Mouse (Mus musculus) myocyte (in vitro differentiated cells): ENCODE data around the gene Card10. TPM values are rescaled to one million over a fixed set of nuclear protein-coding genes. Genes with fewer than 3 reads are reported as not detected.

Experiments used
- H3K27me3 ChIP-seq: one replicate; pipeline ENCODE4 v1.6.1; 2011; ENCODE audit not compliant: control insufficient read depth, insufficient read depth, insufficient read length
- H3K36me3 ChIP-seq: one replicate; pipeline ENCODE4 v1.6.1; 2011; ENCODE audit not compliant: control insufficient read depth, insufficient read depth
- H3K4me2 ChIP-seq: one replicate; pipeline ENCODE4 v1.6.1; 2011; ENCODE audit warnings: low read depth, control low read depth
- H3K4me3 ChIP-seq: one replicate; pipeline ENCODE4 v1.5.1; 2011; ENCODE audit warnings: mild to moderate bottlenecking, control low read depth, moderate library complexity
- H3K79me2 ChIP-seq: one replicate; pipeline ENCODE4 v1.6.1; 2011; ENCODE audit not compliant: control insufficient read depth, insufficient read depth
- H3ac ChIP-seq: one replicate; pipeline ENCODE4 v1.6.1; 2011; ENCODE audit not compliant: control insufficient read depth, insufficient read length
- CEBPB ChIP-seq: IDR thresholded peaks from 2 replicates; pipeline ENCODE4 v1.6.1; 2011; ENCODE audit warnings: mild to moderate bottlenecking, moderate library complexity; ENCODE audit not compliant: poor library complexity, insufficient read depth, severe bottlenecking
- E2F4 ChIP-seq: IDR thresholded peaks from one replicate; pipeline ENCODE4 v1.6.1; 2011; ENCODE audit warnings: mild to moderate bottlenecking, control low read depth, moderate library complexity; ENCODE audit not compliant: insufficient read depth
- MAX ChIP-seq: IDR thresholded peaks from one replicate; pipeline ENCODE4 v1.6.1; 2011; ENCODE audit warnings: low read depth, mild to moderate bottlenecking, control low read depth
- MYOD1 ChIP-seq, 3 experiments: IDR thresholded peaks; one replicate each; pipeline ENCODE4 v1.6.1; 2011; ENCODE audit warnings: control low read depth in 2 of 3, low read depth in 2 of 3, mild to moderate bottlenecking in 2 of 3, moderate library complexity in 1 of 3; ENCODE audit not compliant: insufficient read length in 2 of 3, control insufficient read depth in 1 of 3
- MYOG ChIP-seq, 3 experiments: IDR thresholded peaks; one replicate each; pipeline ENCODE4 v1.6.1; 2011; ENCODE audit warnings: control low read depth in 2 of 3, low read depth in 2 of 3, mild to moderate bottlenecking in 2 of 3; ENCODE audit not compliant: insufficient read length in 2 of 3, control insufficient read depth in 1 of 3, insufficient read depth in 1 of 3
- POLR2A ChIP-seq: IDR thresholded peaks from one replicate; pipeline ENCODE4 v1.6.1; 2011; ENCODE audit warnings: low read depth, mild to moderate bottlenecking, control low read depth, moderate library complexity; ENCODE audit not compliant: insufficient read length
- POLR2AphosphoS2 ChIP-seq: IDR thresholded peaks from one replicate; pipeline ENCODE4 v1.6.1; 2011; ENCODE audit warnings: low read depth, control low read depth; ENCODE audit not compliant: insufficient read length
- REST ChIP-seq: IDR thresholded peaks from one replicate; pipeline ENCODE4 v1.6.1; 2011; ENCODE audit warnings: mild to moderate bottlenecking, control low read depth, moderate library complexity; ENCODE audit not compliant: insufficient read depth, insufficient read length
- SRF ChIP-seq: IDR thresholded peaks from one replicate; pipeline ENCODE4 v1.6.1; 2011; ENCODE audit warnings: low read depth; ENCODE audit not compliant: control insufficient read depth, insufficient read length
- TCF12 ChIP-seq: IDR thresholded peaks from one replicate; pipeline ENCODE4 v1.6.1; 2011; ENCODE audit warnings: mild to moderate bottlenecking, control low read depth; ENCODE audit not compliant: poor library complexity, insufficient read depth, severe bottlenecking
- TCF3 ChIP-seq: IDR thresholded peaks from one replicate; pipeline ENCODE4 v1.6.1; 2011; ENCODE audit warnings: low read depth, control low read depth; ENCODE audit not compliant: insufficient read length
- USF1 ChIP-seq: IDR thresholded peaks from one replicate; pipeline ENCODE4 v1.6.1; 2011; ENCODE audit warnings: low read depth, mild to moderate bottlenecking, control low read depth, moderate library complexity
- polyA plus RNA-seq: library from polyadenylated mRNA; unstranded; fragments of >200 nt; fragmentation: generic; extraction: Trizol; gene quantifications from one replicate; pipeline ENCODE4 v1.2.1, GENCODE M21; 2012; ENCODE audit warnings: missing spikeins

Card10 gene
- polyA plus RNA-seq, 1 experiment, result 1.4 TPM

GRCm38 (mm10) chr15:78780359-78780758, 22.5 kb downstream of the Card10 start:
- H3K4me3 ChIP-seq, result no peak overlapping the region
- peaks cover 5% of the 10 kb centered on the region for H3K27me3 ChIP-seq
- no peaks in the 10 kb centered on the region for H3K36me3 ChIP-seq
- TF ChIP-seq MYOD1 (IDR thresholded peaks at IDR 0.05; ENCODE audit: control insufficient read depth in 1 of 3, insufficient read length in 2 of 3, low read depth in 2 of 3), result no peak
- TF ChIP-seq TCF12, result no peak
- no peak for TF ChIP-seq SRF
- TF ChIP-seq CEBPB, result no peak
- TF ChIP-seq REST, result no peak
- no peak for TF ChIP-seq USF1
- no peak for TF ChIP-seq MAX
- no peak for TF ChIP-seq MYOG (IDR thresholded peaks at IDR 0.05; ENCODE audit: control insufficient read depth in 1 of 3, insufficient read depth in 1 of 3, insufficient read length in 2 of 3, low read depth in 2 of 3)
- TF ChIP-seq E2F4, result no peak
- no peak for TF ChIP-seq POLR2AphosphoS2
- TF ChIP-seq POLR2A, result no peak
- TF ChIP-seq TCF3, result no peak
- no peaks in the 10 kb centered on the region for H3K79me2 ChIP-seq
- no peak overlapping the region for H3ac ChIP-seq
- no peak overlapping the region for H3K4me2 ChIP-seq

- no peak overlapping the region for H3ac ChIP-seq
- H3K4me2 ChIP-seq, result no peak overlapping the region
- H3K27me3 ChIP-seq, result peaks cover 5% of the 10 kb centered on the region
- H3K79me2 ChIP-seq, result no peaks in the 10 kb centered on the region
- no peaks in the 10 kb centered on the region for H3K36me3 ChIP-seq
- TF ChIP-seq SRF, result no peak
- no peak for TF ChIP-seq TCF3
- TF ChIP-seq USF1, result no peak
- TF ChIP-seq MYOG (IDR thresholded peaks at IDR 0.05; ENCODE audit: control insufficient read depth in 1 of 3, insufficient read depth in 1 of 3, insufficient read length in 2 of 3, low read depth in 2 of 3), result no peak
- TF ChIP-seq CEBPB, result no peak
- TF ChIP-seq MAX, result no peak
- TF ChIP-seq E2F4, result no peak
- TF ChIP-seq REST, result no peak
- no peak for TF ChIP-seq TCF12
- no peak for TF ChIP-seq MYOD1 (IDR thresholded peaks at IDR 0.05; ENCODE audit: control insufficient read depth in 1 of 3, insufficient read length in 2 of 3, low read depth in 2 of 3)
- TF ChIP-seq POLR2AphosphoS2, result no peak
- H3K4me3 ChIP-seq, result no peak overlapping the region
Measured at GRCm38 (mm10) chr15:78779690-78780089, 23.2 kb downstream of the Card10 start.

- H3ac ChIP-seq, result no peak overlapping the region
- no peaks in the 10 kb centered on the region for H3K79me2 ChIP-seq
- H3K4me2 ChIP-seq, result no peak overlapping the region
- H3K36me3 ChIP-seq, result no peaks in the 10 kb centered on the region
- H3K27me3 ChIP-seq, result peaks cover 5% of the 10 kb centered on the region
- TF ChIP-seq USF1 (no peak), MAX (no peak), TCF3 (no peak), E2F4 (no peak), POLR2AphosphoS2 (no peak), MYOD1 (IDR thresholded peaks at IDR 0.05; ENCODE audit: control insufficient read depth in 1 of 3, insufficient read length in 2 of 3, low read depth in 2 of 3) (no peak), POLR2A (no peak), CEBPB (no peak), TCF12 (no peak), SRF (no peak), MYOG (IDR thresholded peaks at IDR 0.05; ENCODE audit: control insufficient read depth in 1 of 3, insufficient read depth in 1 of 3, insufficient read length in 2 of 3, low read depth in 2 of 3) (no peak), REST (no peak)
- H3K4me3 ChIP-seq, result no peak overlapping the region
Measured at GRCm38 (mm10) chr15:78779253-78779652, 23.6 kb downstream of the Card10 start.

GRCm38 (mm10) chr15:78778077-78778870, 24.6 kb downstream of the Card10 start:
- H3K79me2 ChIP-seq, result no peaks in the 10 kb centered on the region
- H3K27me3 ChIP-seq, result peaks cover 5% of the 10 kb centered on the region
- no peaks in the 10 kb centered on the region for H3K36me3 ChIP-seq
- no peak overlapping the region for H3K4me3 ChIP-seq
- no peak overlapping the region for H3K4me2 ChIP-seq
- H3ac ChIP-seq, result no peak overlapping the region
- TF ChIP-seq USF1 (peak; percentile 89), POLR2AphosphoS2 (no peak)

GRCm38 (mm10) chr15:78773290-78773729, 29.5 kb downstream of the Card10 start, which contains the start of gene Mfng:
Gene Mfng (minus strand): TSS chr15:78773475.
- no peak within 1 kb of the TSS for H3ac ChIP-seq
- peak in 2 of 3 experiments; percentile 83 to 91 for TF ChIP-seq MYOD1 (IDR thresholded peaks at IDR 0.05; ENCODE audit: control insufficient read depth in 1 of 3, insufficient read length in 2 of 3, low read depth in 2 of 3)
- TF ChIP-seq TCF3, result peak; percentile 41
- TF ChIP-seq SRF, result no peak
- peak; percentile 68 to 93 (median 79) for TF ChIP-seq MYOG (IDR thresholded peaks at IDR 0.05; ENCODE audit: control insufficient read depth in 1 of 3, insufficient read depth in 1 of 3, insufficient read length in 2 of 3, low read depth in 2 of 3)
- peaks cover 12% of the 10 kb centered on the region for H3K27me3 ChIP-seq
- H3K4me2 ChIP-seq, result no peak within 1 kb of the TSS
- no peaks in the 10 kb centered on the region for H3K36me3 ChIP-seq
- H3K79me2 ChIP-seq, result no peaks in the 10 kb centered on the region
- H3K4me3 ChIP-seq, result no peak within 1 kb of the TSS
